Mouse (Mus musculus) hindbrain, postnatal 0 days (tissue): Measurements from ENCODE around the gene Lrrc23. TPM values are rescaled to one million over a fixed set of nuclear protein-coding genes. Genes with fewer than 3 reads are reported as not detected.
A peak's percentile ranks its signal among the peaks of the same experiment; 100 is the strongest.
"Not testable (repeated sequence)": the region's sequence is repeated elsewhere in the genome, so short reads cannot be mapped to it uniquely, and the experiment has no call there.

Experiments
- ATAC-seq: fragments of 200-750 bp; cut with Nextera tagmentation; 2 replicates; pipeline ENCODE4 v1.8.0; 2017; ENCODE audit warnings: mild to moderate bottlenecking, moderate TSS enrichment, moderate library complexity
- DNase-seq: peaks from one replicate; pipeline ENCODE4 v3.0.0-alpha.2; 2015; ENCODE audit warnings: low spot score
- H3K27ac ChIP-seq: fragments of 300-500 bp; sonication (generic); 2 replicates; pipeline ENCODE4 v1.5.1; 2014; ENCODE audit warnings: mild to moderate bottlenecking
- H3K27me3 ChIP-seq: fragments of 300-500 bp; sonication (generic); 2 replicates; pipeline ENCODE4 v1.6.1; 2014; ENCODE audit warnings: low read length, mixed read lengths; ENCODE audit not compliant: insufficient read depth
- H3K36me3 ChIP-seq: fragments of 300-500 bp; sonication (generic); 2 replicates; pipeline ENCODE4 v1.6.1; 2014; ENCODE audit warnings: low read length, mixed read lengths; ENCODE audit not compliant: insufficient read depth
- H3K4me1 ChIP-seq: fragments of 300-500 bp; sonication (generic); 2 replicates; pipeline ENCODE4 v1.6.1; 2014; ENCODE audit warnings: antibody characterized with exemption, low read length, mixed read lengths; ENCODE audit not compliant: insufficient read depth
- H3K4me2 ChIP-seq: fragments of 300-500 bp; sonication (generic); 2 replicates; pipeline ENCODE4 v1.6.1; 2014; ENCODE audit warnings: low read depth, mild to moderate bottlenecking, low read length, moderate library complexity, mixed read lengths
- H3K4me3 ChIP-seq: fragments of 300-500 bp; sonication (generic); 2 replicates; pipeline ENCODE4 v1.5.1; 2014; ENCODE audit warnings: low read length
- H3K9ac ChIP-seq: fragments of 300-500 bp; sonication (generic); replicated peaks from 2 replicates; pipeline ENCODE4 v1.6.1; 2014; ENCODE audit warnings: mild to moderate bottlenecking, low read length, moderate library complexity, mixed read lengths
- H3K9me3 ChIP-seq: fragments of 300-500 bp; sonication (generic); 2 replicates; pipeline ENCODE4 v1.6.1; 2016; ENCODE audit warnings: low read length, mixed read lengths
- CTCF ChIP-seq: IDR thresholded peaks from 2 replicates; pipeline ENCODE4 v1.5.1; 2016; ENCODE audit warnings: antibody characterized with exemption, control low read depth, low read depth
- whole genome bisulfite sequencing: fragments of 180-500 bp; shearing (Covaris S2); extraction: QIAGEN DNeasy Blood & Tissue Kit; methylation state at CpG from one replicate; pipeline ENCODE4 v1.1.7; 2014; 5-methylcytosine and 5-hydroxymethylcytosine counted together
- polyA plus RNA-seq: library from polyadenylated mRNA; unstranded; fragments of >200 nt; fragmentation: Nextera tagmentation; extraction: Ambion mirVana; gene quantifications from 2 replicates; pipeline ENCODE4 v1.2.1, GENCODE M21; 2015
- total RNA-seq: library from RNA; depleted of rRNA; stranded (reverse); fragments of >200 nt; gene quantifications from 2 replicates; pipeline ENCODE4 v1.2.3, GENCODE M21; 2014

Lrrc23 gene
- total and polyA plus RNA-seq, 2 experiments from 2014 or later: 5.4 to 6.7 TPM

DNA sequence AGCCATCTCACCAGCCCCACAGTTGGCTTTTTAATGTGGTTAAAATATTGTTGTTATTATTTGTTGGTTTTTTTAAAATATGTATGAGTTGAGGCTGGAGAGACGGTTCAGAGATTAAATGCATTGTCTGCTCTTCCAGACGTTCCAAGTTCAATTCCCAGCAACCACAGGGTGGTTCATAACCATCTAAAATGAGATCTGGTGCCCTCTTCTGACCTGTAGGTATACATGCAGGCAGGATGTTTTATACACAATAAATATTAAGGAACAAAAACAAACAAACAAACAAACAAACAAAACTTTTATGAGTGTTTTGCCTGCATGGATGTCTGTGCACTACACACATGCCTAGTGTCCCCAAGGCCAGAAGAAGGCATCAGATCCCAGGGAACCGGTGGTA, 23.5 kb upstream of the Lrrc23 start:
- H3K9ac ChIP-seq: no peak overlapping the region
- WGBS: 73% methylated on average over 3 of the region's 3 CpGs
- no peak overlapping the region for H3K27ac ChIP-seq
- H3K9me3 ChIP-seq: no peaks in the 10 kb centered on the region
- H3K4me3 ChIP-seq: no peak overlapping the region
- no peaks in the 10 kb centered on the region for H3K27me3 ChIP-seq
- no peak for TF ChIP-seq CTCF
- H3K4me2 ChIP-seq: no peak overlapping the region
- H3K4me1 ChIP-seq: peaks cover 6% of the 10 kb centered on the region
- H3K36me3 ChIP-seq: no peaks in the 10 kb centered on the region
- DNase-seq (no peak), ATAC-seq (no peak)

DNA sequence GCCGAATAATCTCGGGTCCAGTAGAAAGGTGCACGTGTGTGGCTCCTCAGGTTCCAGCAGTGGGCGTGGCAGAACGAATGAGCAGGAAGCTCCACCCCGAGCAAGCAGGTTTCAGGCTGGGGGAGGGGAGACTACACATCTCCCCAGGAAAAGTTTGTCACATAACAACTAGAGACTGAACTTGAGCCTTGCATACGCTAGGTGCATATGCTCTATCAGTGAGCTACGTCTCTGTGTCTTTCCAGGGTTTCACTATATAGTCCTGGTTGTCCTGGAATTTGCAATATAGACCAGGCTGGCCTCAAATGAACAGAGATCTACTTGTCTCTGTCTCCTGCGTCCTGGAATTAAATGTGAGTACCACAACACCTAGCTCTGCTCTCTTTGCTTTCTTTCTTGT, 22.9 kb upstream of the Lrrc23 start:
- not testable (repeated sequence) for H3K27me3 ChIP-seq, H3K9ac ChIP-seq, H3K4me2 ChIP-seq, ATAC-seq, H3K4me3 ChIP-seq, H3K36me3 ChIP-seq, DNase-seq, H3K4me1 ChIP-seq, H3K9me3 ChIP-seq, H3K27ac ChIP-seq
- 38% methylated on average over 3 of the region's 9 CpGs for WGBS

DNA sequence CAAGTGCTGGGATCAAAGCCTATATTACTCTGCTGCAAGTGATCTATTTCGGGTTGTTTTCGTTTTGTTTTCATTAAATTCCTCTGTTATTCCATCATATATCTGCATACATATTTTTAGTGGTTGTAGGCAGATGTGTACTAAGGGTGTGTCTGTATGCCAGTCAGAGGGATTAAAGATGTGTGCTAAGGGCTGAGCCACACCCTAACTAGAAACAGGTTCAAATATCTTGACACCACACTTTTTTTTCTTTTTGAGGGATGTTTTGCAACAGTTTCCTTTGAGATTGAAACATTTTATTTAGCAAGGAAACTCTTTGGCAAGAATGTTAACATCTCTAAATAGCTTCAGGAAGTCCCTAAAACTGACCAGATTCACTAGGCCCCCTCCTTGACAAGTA, 16.7 kb upstream of the Lrrc23 start:
- WGBS: 79% methylated on average over 2 of the region's 2 CpGs
- ATAC-seq (no peak), DNase-seq (no peak)
- no peak overlapping the region for H3K27ac ChIP-seq
- no peak overlapping the region for H3K4me2 ChIP-seq
- H3K27me3 ChIP-seq: no peaks in the 10 kb centered on the region
- H3K9me3 ChIP-seq: no peaks in the 10 kb centered on the region
- H3K4me1 ChIP-seq: no peaks in the 10 kb centered on the region
- H3K9ac ChIP-seq: no peak overlapping the region
- TF ChIP-seq CTCF: no peak
- H3K4me3 ChIP-seq: no peak overlapping the region
- H3K36me3 ChIP-seq: no peaks in the 10 kb centered on the region

DNA sequence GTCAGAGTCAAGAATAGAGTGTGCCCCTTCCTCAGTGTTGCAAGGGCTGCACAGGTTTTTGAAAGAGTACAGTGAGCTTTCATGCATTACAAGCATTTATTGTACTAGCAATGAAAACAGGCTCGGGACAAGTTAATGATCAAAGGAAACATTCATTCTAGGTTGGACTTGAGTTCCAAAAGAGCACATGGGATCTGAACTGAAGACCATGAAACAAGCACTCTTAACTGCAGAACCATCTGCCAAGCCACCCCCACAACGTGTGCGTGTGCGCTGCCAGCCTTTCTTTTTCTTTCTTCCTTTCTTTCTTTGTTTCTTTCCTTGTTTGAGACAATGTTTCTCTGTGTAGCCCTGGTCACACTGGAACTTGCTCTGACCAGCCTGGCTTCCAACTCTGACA, 16.3 kb upstream of the Lrrc23 start:
- TF ChIP-seq CTCF: no peak
- Histone ChIP-seq H3K9me3 (no peaks in the 10 kb centered on the region), H3K9ac (no peak overlapping the region), H3K27me3 (no peaks in the 10 kb centered on the region), H3K4me2 (no peak overlapping the region), H3K27ac (no peak overlapping the region), H3K4me3 (no peak overlapping the region), H3K36me3 (no peaks in the 10 kb centered on the region), H3K4me1 (no peaks in the 10 kb centered on the region)
- ATAC-seq (no peak), DNase-seq (no peak)
- WGBS: 60% methylated on average over 4 of the region's 4 CpGs

DNA sequence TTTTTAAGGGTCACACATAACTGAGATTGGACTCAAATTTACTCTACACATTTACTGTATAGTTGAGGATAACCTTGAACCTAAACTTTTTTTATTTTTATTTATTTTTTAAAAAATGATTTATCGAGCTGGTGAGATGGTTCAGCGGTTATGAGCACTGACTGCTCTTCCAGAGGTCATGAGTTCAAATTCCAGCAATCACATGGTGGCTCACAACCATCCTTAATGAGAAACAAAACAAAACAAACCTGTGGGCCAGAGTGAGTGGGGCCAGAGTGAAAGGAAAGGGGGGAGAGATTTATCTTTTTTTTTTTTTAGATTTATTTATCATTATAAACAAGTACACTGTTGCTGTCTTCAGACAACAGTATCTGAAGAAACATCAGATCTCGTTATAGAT, 12.4 kb upstream of the Lrrc23 start:
- no peak for DNase-seq
- Histone ChIP-seq H3K9ac (no peak overlapping the region), H3K4me1 (no peaks in the 10 kb centered on the region), H3K9me3 (no peaks in the 10 kb centered on the region), H3K4me2 (no peak overlapping the region), H3K36me3 (no peaks in the 10 kb centered on the region), H3K27me3 (no peaks in the 10 kb centered on the region), H3K4me3 (no peak overlapping the region), H3K27ac (no peak overlapping the region)
- WGBS: 87% methylated on average over 3 of the region's 3 CpGs
- TF ChIP-seq CTCF: no peak
- ATAC-seq: no peak

- Histone ChIP-seq H3K4me3 (no peak overlapping the region), H3K4me1 (no peaks in the 10 kb centered on the region), H3K9ac (no peak overlapping the region), H3K27me3 (no peaks in the 10 kb centered on the region), H3K27ac (no peak overlapping the region), H3K4me2 (no peak overlapping the region), H3K9me3 (no peaks in the 10 kb centered on the region), H3K36me3 (no peaks in the 10 kb centered on the region)
- 65% methylated on average over 4 of the region's 4 CpGs for WGBS
- TF ChIP-seq CTCF: no peak
- ATAC-seq (no peak), DNase-seq (no peak)
Observed at GRCm38 (mm10) chr6:124790121-124790520, 10.6 kb upstream of the Lrrc23 start.

DNA sequence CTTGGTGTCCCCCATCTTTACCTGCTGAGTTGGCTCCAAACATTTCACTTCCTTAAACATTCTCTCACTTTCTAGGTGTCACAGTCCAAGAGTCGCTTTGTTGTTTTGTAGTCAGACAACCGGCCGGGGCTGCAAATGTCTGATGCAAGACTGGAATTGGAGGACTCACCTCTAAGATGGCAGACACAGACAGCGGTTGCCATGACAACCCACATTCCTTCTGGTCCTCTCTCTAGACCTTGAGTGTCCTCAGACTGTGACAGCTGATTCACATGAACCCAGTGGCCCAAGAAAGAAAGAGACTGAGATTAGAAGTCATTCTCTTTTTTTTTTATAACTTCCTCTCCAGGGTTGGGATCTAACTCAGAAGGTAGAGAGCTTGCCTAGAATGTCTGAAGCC, 10.0 kb upstream of the Lrrc23 start:
- Histone ChIP-seq H3K4me1 (no peaks in the 10 kb centered on the region), H3K27me3 (no peaks in the 10 kb centered on the region), H3K36me3 (no peaks in the 10 kb centered on the region), H3K9ac (no peak overlapping the region), H3K4me2 (no peak overlapping the region), H3K9me3 (no peaks in the 10 kb centered on the region), H3K4me3 (no peak overlapping the region), H3K27ac (no peak overlapping the region; the same call in 1 of the 2 replicates)
- 61% methylated on average over 4 of the region's 4 CpGs for WGBS
- TF ChIP-seq CTCF: no peak
- ATAC-seq (0 out of 2 replicates have a peak, but pooled peaks have one; percentile 66), DNase-seq (peak; percentile 58)

DNA sequence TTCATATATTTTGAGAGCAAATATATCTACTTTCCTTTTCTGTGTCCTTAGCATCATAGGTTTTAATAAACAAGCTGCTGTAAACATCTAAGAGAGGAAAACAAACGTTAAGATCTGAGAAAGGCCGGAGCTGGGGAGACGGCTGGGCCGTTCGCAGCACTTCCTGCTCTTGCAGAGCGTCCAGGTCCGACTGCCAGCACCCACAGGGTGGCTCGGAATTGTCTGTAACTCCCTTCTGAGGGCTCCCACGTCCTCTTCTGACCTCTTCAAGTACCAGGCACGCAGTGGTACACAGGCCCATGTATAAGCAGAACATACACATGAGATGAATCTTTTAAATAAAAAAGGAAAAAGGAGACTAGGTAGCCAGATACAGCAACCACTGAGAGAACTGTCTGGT, 8.2 kb upstream of the Lrrc23 start:
- no peaks in the 10 kb centered on the region for H3K4me1 ChIP-seq
- no peak for ATAC-seq
- H3K4me2 ChIP-seq: no peak overlapping the region
- no peak for DNase-seq
- H3K27ac ChIP-seq: no peak overlapping the region
- H3K27me3 ChIP-seq: no peaks in the 10 kb centered on the region
- H3K9ac ChIP-seq: no peak overlapping the region
- no peak for TF ChIP-seq CTCF
- WGBS: 75% methylated on average over 10 of the region's 10 CpGs
- H3K36me3 ChIP-seq: no peaks in the 10 kb centered on the region
- H3K9me3 ChIP-seq: no peaks in the 10 kb centered on the region
- no peak overlapping the region for H3K4me3 ChIP-seq
